Mouse (Mus musculus): Measurements from ENCODE around the gene Il27ra. TPM values are rescaled to one million over a fixed set of nuclear protein-coding genes. Genes with fewer than 3 reads are reported as not detected.

The Il27ra gene
- total RNA-seq (2021): 1 to 10 TPM in 1 of 2 experiments, under 1 TPM in 1; 0.84 to 1.1 TPM
- long read RNA-seq, experiment 1, partial matches to known transcripts: 0 of 3 reads
- long read RNA-seq, experiment 1, other reads (novel, unspliced or antisense): 0 of 3 reads
- long read RNA-seq, experiment 2, partial matches to known transcripts: 0 of 1 reads
- long read RNA-seq, experiment 2, other reads (novel, unspliced or antisense): 0 of 1 reads

- peak; percentile 78 for DNase-seq
- intact Hi-C loops (cut with DNase I; ENCODE audit: low total_unique reads): loop anchor here (10.0 kb wide), 1 partner anchor 132 kb away; no protein-coding TSS in a partner anchor
Measured at GRCm38 (mm10) chr8:84042066-84042947, at the start of gene Il27ra. Gene Il27ra (minus strand): TSS chr8:84042589.

DNA sequence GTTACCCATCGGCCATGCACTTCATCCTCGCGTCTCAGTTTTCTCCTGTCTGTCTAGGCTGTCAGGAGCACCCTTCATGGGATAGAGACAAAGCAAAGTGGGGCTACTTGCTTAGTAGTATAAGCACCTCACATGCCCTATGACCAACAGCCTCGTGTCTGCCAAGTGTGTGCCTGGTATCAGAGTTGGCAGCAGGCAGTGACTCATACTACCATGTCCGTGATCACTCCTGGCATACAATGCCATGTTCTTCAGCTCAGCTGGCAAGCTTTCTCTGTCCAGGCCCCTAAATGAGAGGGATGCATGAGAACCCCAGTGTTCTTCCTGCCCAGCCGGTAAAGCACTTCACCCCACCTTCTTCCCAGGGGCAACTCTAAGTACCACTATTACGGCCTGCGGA lies 48.2 kb upstream of the Il27ra start:
- intact Hi-C loops (cut with DNase I; ENCODE audit: low total_unique reads): no loop called here
- DNase-seq: no peak

GRCm38 (mm10) chr8:84089277-84089676 lies 46.9 kb upstream of the Il27ra start:
- DNase-seq: no peak
- intact Hi-C loops (cut with DNase I; ENCODE audit: low total_unique reads): no loop called here

- DNase-seq: no peak
- intact Hi-C loops (cut with DNase I; ENCODE audit: low total_unique reads): no loop called here
Measured at GRCm38 (mm10) chr8:84087821-84088220, 45.4 kb upstream of the Il27ra start.

DNA sequence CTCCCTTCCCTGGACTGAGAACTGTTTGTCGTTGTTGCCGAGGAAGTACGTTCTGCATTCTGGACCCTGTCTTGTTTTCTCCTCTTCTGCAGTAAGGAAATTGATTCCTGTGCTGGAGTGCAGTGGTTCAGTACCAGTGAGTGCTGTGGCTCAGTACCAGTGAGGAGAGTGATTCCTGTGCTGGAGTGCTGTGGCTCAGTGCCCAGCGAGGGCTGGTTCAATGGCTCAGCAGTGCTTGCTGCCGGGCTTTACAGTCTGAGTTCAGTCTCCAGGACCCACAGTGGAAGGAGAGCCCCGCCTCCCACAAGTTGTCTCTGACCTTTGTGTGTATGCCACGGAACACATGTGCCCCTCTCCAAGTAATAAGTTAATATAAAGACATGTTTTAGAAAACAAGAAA lies 44.8 kb upstream of the Il27ra start:
- DNase-seq: no peak
- intact Hi-C loops (cut with DNase I; ENCODE audit: low total_unique reads): no loop called here

DNA sequence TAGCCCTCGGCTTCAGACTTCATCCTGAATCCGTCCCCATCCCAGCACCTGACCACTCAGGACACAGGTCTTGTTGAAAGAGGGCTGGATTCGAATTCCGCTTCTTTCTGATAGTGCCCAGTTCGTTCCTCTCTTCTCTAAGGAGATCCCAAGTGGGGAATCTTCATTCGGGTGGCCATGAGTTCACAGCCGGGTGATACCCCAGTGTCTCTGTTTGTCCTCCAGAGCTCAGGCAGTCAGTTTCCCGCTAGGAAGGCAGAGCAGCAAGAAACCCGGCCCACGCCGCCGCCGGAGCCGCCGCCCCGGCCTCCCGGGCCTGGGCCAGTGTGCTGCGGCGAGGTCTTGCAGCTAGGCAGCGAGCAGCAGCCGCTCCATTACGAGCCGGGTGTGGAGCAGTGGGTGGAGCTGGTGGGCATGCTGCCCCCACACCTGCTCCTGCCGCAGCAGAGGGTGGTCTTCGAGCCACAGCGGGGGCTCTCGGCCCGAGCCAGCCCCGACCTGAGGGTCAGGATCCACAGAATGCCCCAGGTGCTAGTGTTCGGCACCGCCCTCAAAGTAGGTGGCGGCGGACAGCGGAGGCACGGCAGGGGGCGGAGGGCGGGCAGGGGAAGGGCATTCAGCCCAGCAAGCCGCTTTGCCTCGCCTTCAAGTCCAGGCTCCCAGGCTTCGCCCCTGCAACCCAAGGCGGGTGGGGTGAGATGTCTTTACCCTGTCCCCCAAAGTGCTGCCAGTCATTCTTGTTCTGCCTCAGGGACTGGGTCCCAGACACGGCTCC lies 42.1 kb upstream of the Il27ra start:
- DNase-seq: no peak

GRCm38 (mm10) chr8:84083829-84084241 lies 41.4 kb upstream of the Il27ra start:
- DNase-seq: peak; percentile 69
- intact Hi-C loops (cut with DNase I; ENCODE audit: low total_unique reads): no loop called here

More for the DNA sequence above, 42.1 kb upstream of the Il27ra start:
- intact Hi-C loops (cut with DNase I; ENCODE audit: low total_unique reads): no loop called here

DNA sequence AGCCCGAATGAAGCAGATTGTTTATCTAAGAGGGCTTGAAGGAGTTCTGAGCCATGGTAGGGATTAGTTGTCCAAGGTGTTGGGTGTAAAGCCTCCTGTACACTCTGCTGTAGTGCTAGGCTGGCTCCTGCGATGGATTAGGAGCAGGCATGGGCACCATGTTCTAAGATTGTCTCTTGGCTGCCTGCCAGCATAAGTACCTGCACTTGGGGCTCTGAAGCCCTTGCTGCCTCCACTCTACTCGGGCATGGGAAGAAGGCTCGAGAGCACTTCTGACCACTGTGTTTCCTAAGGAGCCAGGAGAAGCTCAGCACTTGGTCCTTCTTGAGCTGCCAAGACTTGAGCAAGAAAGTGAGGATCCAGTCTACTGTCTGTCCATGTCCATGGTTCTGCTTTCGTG lies 36.8 kb upstream of the Il27ra start:
- no peak for DNase-seq
- intact Hi-C loops (cut with DNase I; ENCODE audit: low total_unique reads): no loop called here

GRCm38 (mm10) chr8:84076849-84077248 lies 34.5 kb upstream of the Il27ra start:
- intact Hi-C loops (cut with DNase I; ENCODE audit: low total_unique reads): no loop called here
- DNase-seq: no peak

DNA sequence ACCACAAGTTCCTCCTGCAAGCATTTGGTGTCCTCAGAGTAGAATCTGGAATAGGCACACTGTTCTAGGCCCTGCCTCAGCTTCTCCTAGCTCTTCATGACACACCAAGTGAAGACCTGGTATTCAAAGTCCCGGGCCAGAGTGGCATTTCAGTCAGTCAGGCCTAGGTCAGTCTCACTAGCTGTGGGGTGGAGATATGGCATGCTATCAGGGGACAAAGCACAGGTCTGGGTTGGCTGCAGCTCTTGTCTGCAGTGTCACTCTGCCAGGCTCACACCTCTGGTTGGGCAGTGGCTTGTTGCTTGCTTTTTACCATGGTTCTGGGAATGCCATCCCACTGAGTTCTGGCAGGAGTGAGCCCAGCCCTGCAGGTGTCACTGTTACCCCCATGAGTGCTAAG lies 34.0 kb upstream of the Il27ra start:
- DNase-seq: no peak
- intact Hi-C loops (cut with DNase I; ENCODE audit: low total_unique reads): no loop called here

DNA sequence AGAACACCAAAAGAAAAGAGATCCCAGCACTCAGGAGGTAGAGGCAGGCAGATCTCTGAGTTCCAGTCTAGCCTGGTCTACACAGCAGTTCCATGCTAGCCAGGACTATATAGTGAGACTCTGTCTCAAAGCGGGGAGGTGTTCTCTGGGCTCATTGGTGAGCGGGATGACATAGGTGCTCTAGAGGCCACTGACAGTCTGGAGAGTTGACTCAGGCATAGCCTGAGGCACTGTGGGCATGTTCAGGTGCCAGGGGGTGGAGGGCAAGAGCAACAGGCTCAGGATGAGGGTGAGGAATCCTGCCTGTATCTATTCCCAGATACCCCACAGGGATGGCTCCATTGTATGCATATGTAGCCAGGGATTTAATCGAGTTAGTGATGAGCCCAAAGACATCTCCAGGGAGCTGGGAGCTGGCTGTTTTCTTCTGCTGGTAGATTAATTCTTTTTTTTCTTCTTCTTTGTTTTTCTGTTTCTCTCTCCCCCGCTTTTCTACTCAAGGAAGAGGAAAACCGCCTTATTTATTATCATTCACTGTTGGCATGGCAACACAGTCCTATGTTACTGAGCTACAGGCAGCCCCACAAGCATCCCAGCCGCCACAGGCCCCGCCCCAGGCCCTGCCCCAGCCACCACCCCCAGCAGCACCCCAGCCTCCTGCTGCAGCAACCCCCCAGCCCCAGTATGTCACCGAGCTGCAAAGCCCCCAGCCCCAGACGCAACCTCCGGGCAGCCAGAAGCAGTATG lies 31.0 kb upstream of the Il27ra start:
- intact Hi-C loops (cut with DNase I; ENCODE audit: low total_unique reads): no loop called here
- no peak for DNase-seq

- intact Hi-C loops (cut with DNase I; ENCODE audit: low total_unique reads): no loop called here
Measured at GRCm38 (mm10) chr8:84072321-84072720, 29.9 kb upstream of the Il27ra start.

DNA sequence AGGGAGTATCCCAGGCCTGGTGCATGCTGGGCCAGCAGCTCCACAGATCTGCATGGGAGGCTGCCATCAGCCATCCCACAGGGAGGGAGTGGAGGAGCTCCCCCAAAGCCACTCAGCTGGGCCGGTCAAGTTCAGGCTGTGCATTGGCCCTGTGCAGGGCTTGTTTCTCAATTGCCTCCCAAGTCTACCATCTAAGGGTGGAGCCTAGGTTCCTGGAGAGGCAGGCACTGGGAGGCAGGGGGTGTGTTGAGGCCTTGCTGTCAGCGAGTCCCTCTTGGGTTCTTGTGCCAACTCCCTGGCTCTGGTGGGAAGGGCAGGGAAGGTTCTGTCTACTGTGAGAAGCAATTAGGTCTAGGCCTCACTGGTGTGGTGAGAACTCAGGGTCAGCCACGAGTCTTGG lies 29.5 kb upstream of the Il27ra start:
- intact Hi-C loops (cut with DNase I; ENCODE audit: low total_unique reads): no loop called here
- DNase-seq: peak; percentile 47

More at GRCm38 (mm10) chr8:84072321-84072720, 29.9 kb upstream of the Il27ra start:
- DNase-seq: no peak

- intact Hi-C loops (cut with DNase I; ENCODE audit: low total_unique reads): no loop called here
- DNase-seq: no peak
Measured at GRCm38 (mm10) chr8:84070667-84071066, 28.3 kb upstream of the Il27ra start.

DNA sequence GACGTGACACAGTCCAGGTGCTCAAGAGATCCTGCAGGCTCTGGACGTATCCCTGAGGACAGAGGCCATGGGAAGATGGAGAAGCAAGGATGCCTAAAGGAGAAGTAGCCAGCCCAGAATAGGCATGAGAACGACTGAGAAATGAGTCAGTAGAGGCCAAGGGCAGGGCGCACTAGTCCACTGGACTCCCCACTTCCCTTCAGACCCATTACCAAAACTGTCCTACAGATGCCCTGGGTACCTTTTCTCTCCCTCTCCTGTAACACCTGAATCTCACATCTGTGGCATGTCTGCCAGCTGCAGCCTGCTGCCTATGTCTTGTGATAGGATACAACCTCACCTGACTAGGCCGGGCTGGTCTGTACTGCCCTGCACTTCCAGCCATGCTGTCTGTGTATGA lies 27.9 kb upstream of the Il27ra start:
- intact Hi-C loops (cut with DNase I; ENCODE audit: low total_unique reads): no loop called here
- DNase-seq: no peak

DNA sequence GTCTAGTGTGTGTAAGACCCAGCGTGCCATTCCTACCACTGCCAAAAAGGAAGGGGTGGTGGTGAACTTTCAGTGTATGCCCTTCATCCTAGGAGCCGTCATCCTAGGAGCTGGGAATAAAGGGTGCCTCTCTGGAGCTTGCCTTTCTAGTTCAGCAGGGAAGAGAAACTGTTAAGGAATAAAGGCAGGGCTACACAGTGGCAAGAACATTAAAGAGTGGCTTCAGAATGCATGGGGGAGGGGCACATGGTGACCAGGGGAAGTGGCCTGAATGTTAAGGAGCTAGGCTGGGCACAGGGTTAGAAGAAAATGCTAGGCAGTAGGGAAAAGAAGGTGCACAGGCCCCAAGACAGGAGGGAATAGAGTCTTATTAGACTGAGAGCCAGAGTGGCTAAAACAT lies 27.4 kb upstream of the Il27ra start:
- intact Hi-C loops (cut with DNase I; ENCODE audit: low total_unique reads): no loop called here
- DNase-seq: no peak

DNA sequence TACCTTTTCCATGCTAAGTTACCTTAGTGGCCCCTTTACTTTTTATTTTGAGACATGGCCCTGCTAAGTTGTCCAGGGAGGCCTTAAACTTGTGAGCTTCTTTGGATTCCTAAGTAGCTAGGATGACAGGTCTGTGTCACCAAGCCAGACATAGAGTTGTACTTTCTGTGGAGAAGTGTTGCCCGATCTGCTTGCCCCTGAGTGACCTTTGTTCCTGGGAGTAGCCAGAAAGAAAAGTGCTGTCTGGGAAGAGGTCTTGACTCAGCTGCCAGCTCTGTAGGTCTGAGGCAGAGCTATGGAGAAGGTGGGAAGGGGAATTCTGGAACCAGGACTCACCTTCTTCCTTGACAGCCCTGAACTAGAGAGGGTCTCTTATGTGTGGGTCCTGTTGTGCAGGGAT lies 26.8 kb upstream of the Il27ra start:
- no peak for DNase-seq
- intact Hi-C loops (cut with DNase I; ENCODE audit: low total_unique reads): no loop called here

DNA sequence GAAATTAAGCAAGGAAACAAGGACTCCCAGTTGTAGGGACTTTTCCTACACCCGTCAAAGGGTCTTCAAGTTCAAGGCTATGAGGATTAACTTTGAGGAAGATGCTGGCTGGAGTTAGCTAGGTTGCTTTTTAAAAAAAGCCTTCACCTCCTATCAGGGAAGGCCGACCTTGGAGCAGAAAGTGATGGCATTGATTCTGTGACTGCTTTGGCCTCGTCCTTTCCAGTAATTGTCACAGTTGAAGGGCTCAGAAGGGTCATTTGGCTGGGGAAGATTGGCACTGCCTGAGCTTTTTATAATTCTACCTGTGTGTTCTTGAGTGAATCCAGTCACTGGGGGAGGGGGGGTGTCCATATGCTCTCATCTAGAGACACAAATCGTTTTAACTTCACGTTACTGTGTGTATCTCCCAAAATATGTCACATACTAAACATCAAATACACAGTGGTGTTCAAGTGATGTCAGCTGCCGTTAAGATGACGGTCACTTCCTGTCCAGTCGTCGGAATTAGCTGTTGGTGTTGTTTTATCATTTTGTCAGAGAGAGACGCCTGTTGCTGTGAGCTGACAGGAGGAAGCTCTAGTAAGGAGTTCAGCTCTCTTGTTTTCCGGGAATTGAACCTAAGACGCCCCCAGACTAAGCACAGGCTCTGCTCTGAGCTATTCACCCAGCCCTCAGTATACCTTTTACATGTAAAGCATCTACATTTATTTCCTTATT lies 26.1 kb upstream of the Il27ra start:
- intact Hi-C loops (cut with DNase I; ENCODE audit: low total_unique reads): no loop called here

DNA sequence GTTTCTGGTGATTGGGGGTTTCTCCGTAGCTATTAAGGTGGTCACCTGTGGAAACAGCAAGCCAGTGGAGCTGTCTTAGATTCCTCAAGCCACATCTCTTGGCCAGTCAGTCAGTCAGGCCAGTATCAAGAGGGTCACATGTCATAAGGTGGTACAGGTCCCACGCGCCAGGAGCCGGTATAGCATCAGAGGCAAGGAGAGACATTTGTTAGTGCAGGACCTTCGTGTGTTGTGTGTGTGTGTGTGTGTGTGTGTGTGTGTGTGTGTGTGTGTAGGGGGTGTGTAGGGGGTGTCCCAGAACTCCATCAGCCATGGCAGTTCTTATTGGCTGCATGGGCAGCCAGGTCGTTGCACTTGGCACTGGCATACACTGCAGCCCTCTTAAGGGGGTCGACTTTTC lies 25.5 kb upstream of the Il27ra start:
- DNase-seq: no peak
- intact Hi-C loops (cut with DNase I; ENCODE audit: low total_unique reads): no loop called here

More for the DNA sequence above, 26.1 kb upstream of the Il27ra start:
- no peak for DNase-seq

Data from gastrocnemius, postnatal 14 days (tissue).